Mouse (Mus musculus) G1E (cell line): ENCODE results near the gene 4930519G04Rik.
"Not testable (repeated sequence)": the region's sequence is repeated elsewhere in the genome, so short reads cannot be mapped to it uniquely, and the experiment has no call there.

Experiments used
- CTCF ChIP-seq: IDR thresholded peaks from 2 replicates; pipeline ENCODE4 v1.5.1; 2012; ENCODE audit warnings: low read depth, low read length, inconsistent platforms, mixed read lengths
- GATA1 ChIP-seq: IDR thresholded peaks from 2 replicates; pipeline ENCODE4 v1.6.1; 2012; ENCODE audit warnings: borderline replicate concordance, low read length, inconsistent platforms, mixed read lengths
- GATA2 ChIP-seq: IDR thresholded peaks from 2 replicates; pipeline ENCODE4 v1.6.1; 2012; ENCODE audit warnings: low read depth, low read length, inconsistent platforms, borderline replicate concordance
- POLR2AphosphoS5 ChIP-seq: IDR thresholded peaks from 2 replicates; pipeline ENCODE4 v1.6.1; 2012; ENCODE audit warnings: low read depth, low read length, inconsistent platforms; ENCODE audit not compliant: insufficient replicate concordance

GRCm38 (mm10) chr5:114853364-114853763, at the start of gene 4930519G04Rik:
- not testable (repeated sequence) for TF ChIP-seq CTCF, GATA1, GATA2, POLR2AphosphoS5
